Mouse (Mus musculus): ENCODE results near the gene Tapbp. TPM values are rescaled to one million over a fixed set of nuclear protein-coding genes. Genes with fewer than 3 reads are reported as not detected.

Tapbp gene
- polyA plus RNA-seq, 1 experiment from 2014 or later, result 64.3 TPM

DNA sequence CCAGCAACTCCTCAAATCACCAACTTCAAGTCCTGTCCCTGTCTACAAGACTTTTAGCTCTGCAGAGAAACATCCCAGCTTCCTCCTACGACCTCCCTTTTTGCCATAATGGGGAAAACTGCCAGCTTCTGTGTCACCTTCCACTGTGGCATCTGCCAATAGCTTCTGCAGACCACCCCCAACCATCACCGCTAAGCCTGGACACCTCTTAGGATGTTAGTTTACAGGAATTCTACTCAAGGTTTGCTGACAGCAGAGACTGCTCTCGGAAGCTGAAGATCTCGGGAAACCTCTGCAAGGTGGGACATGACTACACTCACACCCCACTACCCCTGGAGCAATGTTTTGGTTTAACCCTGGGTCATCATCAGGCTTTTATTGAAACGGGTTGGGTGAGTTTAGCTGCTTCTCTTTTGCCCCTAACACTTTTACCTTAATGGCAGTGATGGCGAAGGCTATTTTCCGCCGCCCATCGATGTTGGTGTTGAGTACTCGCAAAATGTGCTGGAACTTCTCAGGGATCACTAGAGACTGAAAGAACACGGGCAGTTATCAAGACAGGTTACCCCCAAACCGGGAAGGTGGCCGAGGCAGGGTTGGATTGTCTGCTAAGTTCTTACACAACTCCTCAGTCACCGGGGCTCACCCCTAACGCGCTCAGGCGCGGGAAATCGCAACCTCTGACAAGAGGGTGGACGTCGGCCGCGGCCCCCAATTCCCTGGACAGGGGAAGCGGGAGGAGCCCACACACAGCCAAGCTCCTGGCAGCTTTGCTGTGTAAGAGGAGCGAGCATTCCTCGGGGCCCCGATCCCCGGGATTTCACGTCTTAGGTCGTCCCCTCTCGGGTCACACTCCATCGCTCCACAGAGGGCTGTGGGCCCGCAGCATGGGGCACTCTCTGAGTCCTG is 39.2 kb downstream of the Tapbp start:
- no peaks in the 10 kb centered on the region for H3K27me3 ChIP-seq (ENCODE audit: control insufficient read depth, insufficient read depth, low read length)
- WGBS, result under 1% methylated on average over 33 of the region's 33 CpGs
- peaks cover 48% of the 10 kb centered on the region for H3K4me1 ChIP-seq (ENCODE audit: control insufficient read depth, insufficient read depth, low read length)
- peak overlapping the region; percentile 92 for H3K4me2 ChIP-seq (ENCODE audit: low read depth, low read length)
- ATAC-seq (replicated peaks; ENCODE audit: extremely low read depth, insufficient read depth, low FRiP score), result peak; percentile 15
- H3K27ac ChIP-seq (ENCODE audit: low read length), result peak overlapping the region; percentile 91
- H3K4me3 ChIP-seq (ENCODE audit: low read length), result peak overlapping the region; percentile 99
- H3K9ac ChIP-seq (ENCODE audit: low read length), result peak overlapping the region; percentile 99
- H3K9me3 ChIP-seq (replicated peaks; ENCODE audit: control insufficient read depth, low read length), result no peaks in the 10 kb centered on the region
- peaks cover 38% of the 10 kb centered on the region for H3K36me3 ChIP-seq (ENCODE audit: control insufficient read depth, insufficient read depth)

DNA sequence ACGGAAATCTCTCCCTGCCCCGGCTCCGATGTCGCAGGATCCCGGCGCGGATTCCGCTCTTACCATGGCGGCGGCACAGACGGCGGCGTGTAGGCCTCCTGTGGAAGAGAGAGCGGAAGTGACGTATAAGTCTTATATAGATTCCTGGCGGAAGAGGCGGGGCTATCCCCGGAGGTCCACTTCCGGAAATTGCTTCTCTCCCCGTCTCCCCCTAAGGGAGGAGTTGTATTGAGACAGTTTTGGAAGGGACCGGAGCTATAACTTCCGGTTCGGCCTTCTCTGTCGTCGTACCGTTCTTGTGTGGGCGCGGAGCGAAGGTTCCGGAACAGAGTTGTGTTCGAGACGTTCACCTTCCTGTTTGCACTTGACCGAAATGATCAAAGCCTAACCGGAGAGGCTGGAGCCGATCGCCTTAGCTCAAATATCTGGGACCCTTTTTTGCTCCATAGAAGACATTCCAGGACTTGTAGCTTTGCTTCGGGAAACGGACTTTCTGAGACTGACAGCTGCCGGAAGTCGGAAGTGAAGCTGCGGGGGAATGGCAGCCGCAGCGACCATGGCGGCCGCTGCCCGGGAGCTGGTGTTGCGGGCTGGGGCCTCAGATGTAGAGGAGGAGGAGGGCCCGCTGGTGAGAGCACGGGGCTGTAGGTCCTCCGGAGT is 40.0 kb downstream of the Tapbp start, which contains the start of the genes Vps52 and Rps18:
TSS of gene Vps52 (plus strand) at position 258 of the 660 bp plus-strand sequence.
TSS of gene Rps18 (minus strand) at position 447 of the 660 bp plus-strand sequence.
- Histone ChIP-seq H3K4me3 (ENCODE audit: low read length) (peak within 1 kb of the TSS; percentile 99), H3K4me2 (ENCODE audit: low read depth, low read length) (peak within 1 kb of the TSS; percentile 92), H3K36me3 (ENCODE audit: control insufficient read depth, insufficient read depth) (peaks cover 40% of the 10 kb centered on the region), H3K9ac (ENCODE audit: low read length) (peak within 1 kb of the TSS; percentile 99), H3K4me1 (ENCODE audit: control insufficient read depth, insufficient read depth, low read length) (peaks cover 41% of the 10 kb centered on the region), H3K27ac (ENCODE audit: low read length) (peak within 1 kb of the TSS; percentile 95), H3K9me3 (replicated peaks; ENCODE audit: control insufficient read depth, low read length) (no peaks in the 10 kb centered on the region), H3K27me3 (ENCODE audit: control insufficient read depth, insufficient read depth, low read length) (no peaks in the 10 kb centered on the region)
- peak; percentile 88 for ATAC-seq (replicated peaks; ENCODE audit: extremely low read depth, insufficient read depth, low FRiP score)
- under 1% methylated on average over 50 of the region's 50 CpGs for WGBS

DNA sequence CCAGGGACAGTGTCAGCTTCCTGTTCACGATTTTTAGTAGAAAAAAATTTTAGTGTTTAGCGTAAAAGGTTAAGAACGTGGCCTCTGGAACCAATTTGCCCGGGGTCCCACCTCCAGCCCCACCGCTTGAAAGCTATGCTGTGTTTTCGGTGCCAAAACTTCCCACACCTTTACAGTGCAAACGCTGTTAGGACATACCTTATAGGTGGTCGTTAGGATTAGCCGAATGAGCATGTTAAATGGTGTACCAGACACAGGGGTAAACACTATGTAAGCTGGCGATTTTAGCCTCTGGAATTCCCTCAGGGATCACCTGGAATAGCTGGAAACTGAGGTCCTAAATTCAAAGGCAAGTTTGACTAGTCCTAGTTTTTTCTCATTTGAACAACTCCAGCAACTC is 40.6 kb downstream of the Tapbp start:
- peaks cover 42% of the 10 kb centered on the region for H3K36me3 ChIP-seq (ENCODE audit: control insufficient read depth, insufficient read depth)

DNA sequence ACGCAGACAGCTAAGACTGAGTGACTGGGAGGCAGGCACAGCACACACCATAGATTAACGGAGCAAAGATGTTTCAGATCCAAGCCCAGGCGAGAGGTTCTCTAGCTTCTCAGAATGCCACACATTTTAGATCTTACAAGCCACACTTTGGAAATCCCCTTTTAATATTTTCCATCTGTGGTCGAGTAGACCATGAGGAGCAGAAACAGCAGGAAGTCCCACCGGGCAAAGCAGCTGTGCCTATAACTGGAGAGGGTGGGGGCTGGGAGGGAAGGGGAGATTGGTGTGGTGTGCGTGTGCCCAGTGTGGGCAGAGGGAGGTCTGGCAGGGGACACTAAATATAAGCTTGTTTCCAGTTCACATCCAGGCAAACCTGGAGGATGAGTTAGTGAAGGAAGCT is 41.8 kb downstream of the Tapbp start:
- Histone ChIP-seq H3K36me3 (ENCODE audit: control insufficient read depth, insufficient read depth) (peaks cover 37% of the 10 kb centered on the region), H3K9ac (ENCODE audit: low read length) (no peak overlapping the region), H3K4me1 (ENCODE audit: control insufficient read depth, insufficient read depth, low read length) (peaks cover 28% of the 10 kb centered on the region), H3K27me3 (ENCODE audit: control insufficient read depth, insufficient read depth, low read length) (no peaks in the 10 kb centered on the region), H3K4me2 (ENCODE audit: low read depth, low read length) (no peak overlapping the region), H3K9me3 (replicated peaks; ENCODE audit: control insufficient read depth, low read length) (no peaks in the 10 kb centered on the region), H3K4me3 (ENCODE audit: low read length) (no peak overlapping the region), H3K27ac (ENCODE audit: low read length) (no peak overlapping the region)
- ATAC-seq (replicated peaks; ENCODE audit: extremely low read depth, insufficient read depth, low FRiP score), result no peak
- WGBS, result 85% methylated on average over 6 of the region's 6 CpGs

More for the DNA sequence above, 40.6 kb downstream of the Tapbp start:
- no peak for ATAC-seq (replicated peaks; ENCODE audit: extremely low read depth, insufficient read depth, low FRiP score)
- 7% methylated on average over 10 of the region's 10 CpGs for WGBS
- peaks cover 39% of the 10 kb centered on the region for H3K4me1 ChIP-seq (ENCODE audit: control insufficient read depth, insufficient read depth, low read length)
- H3K4me2 ChIP-seq (ENCODE audit: low read depth, low read length), result peak overlapping the region; percentile 78
- H3K9ac ChIP-seq (ENCODE audit: low read length), result peak overlapping the region; percentile 89
- no peaks in the 10 kb centered on the region for H3K27me3 ChIP-seq (ENCODE audit: control insufficient read depth, insufficient read depth, low read length)
- peak overlapping the region; percentile 95 for H3K27ac ChIP-seq (ENCODE audit: low read length)
- H3K4me3 ChIP-seq (ENCODE audit: low read length), result peak overlapping the region; percentile 99
- no peaks in the 10 kb centered on the region for H3K9me3 ChIP-seq (replicated peaks; ENCODE audit: control insufficient read depth, low read length)

DNA sequence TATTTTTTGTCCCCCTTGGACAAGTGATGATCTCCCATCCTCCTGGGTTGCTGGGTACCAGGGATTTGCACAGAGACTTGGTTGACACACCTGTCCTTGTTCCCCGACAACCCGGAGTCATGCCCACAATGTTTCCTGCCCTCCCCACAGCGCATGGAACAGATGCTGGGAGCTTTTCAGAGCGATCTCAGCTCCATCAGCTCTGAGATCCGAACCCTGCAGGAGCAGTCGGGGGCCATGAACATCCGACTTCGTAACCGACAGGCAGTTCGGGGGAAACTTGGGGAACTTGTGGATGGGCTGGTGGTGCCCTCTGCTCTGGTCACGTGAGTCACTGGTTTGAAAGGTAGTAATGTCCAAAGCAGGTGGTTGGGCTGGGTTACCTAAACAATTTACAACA is 42.8 kb downstream of the Tapbp start:
- H3K27ac ChIP-seq (ENCODE audit: low read length), result no peak overlapping the region
- no peaks in the 10 kb centered on the region for H3K9me3 ChIP-seq (replicated peaks; ENCODE audit: control insufficient read depth, low read length)
- WGBS, result 92% methylated on average over 11 of the region's 11 CpGs
- peaks cover 19% of the 10 kb centered on the region for H3K4me1 ChIP-seq (ENCODE audit: control insufficient read depth, insufficient read depth, low read length)
- ATAC-seq (replicated peaks; ENCODE audit: extremely low read depth, insufficient read depth, low FRiP score), result no peak
- no peak overlapping the region for H3K4me2 ChIP-seq (ENCODE audit: low read depth, low read length)
- H3K36me3 ChIP-seq (ENCODE audit: control insufficient read depth, insufficient read depth), result peaks cover 37% of the 10 kb centered on the region
- no peaks in the 10 kb centered on the region for H3K27me3 ChIP-seq (ENCODE audit: control insufficient read depth, insufficient read depth, low read length)
- no peak overlapping the region for H3K4me3 ChIP-seq (ENCODE audit: low read length)
- H3K9ac ChIP-seq (ENCODE audit: low read length), result no peak overlapping the region

DNA sequence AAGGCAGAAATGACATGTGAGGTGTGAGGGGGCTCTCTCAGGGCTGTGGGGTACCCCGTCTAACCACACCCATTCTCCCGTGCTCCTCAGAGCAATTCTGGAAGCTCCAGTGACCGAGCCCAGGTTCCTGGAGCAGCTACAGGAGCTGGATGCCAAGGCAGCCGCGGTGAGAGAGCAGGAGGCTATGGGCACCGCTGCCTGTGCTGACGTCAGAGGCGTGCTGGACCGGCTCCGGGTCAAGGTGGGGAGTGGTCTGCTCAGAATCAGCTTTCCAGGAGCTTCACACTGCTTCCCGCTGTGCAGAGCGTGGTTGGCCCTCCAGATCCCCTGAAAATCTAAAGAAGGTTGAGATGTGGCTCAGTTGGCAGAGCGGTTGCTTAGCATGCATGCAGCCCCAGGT is 43.4 kb downstream of the Tapbp start:
- 91% methylated on average over 13 of the region's 13 CpGs for WGBS
- ATAC-seq (replicated peaks; ENCODE audit: extremely low read depth, insufficient read depth, low FRiP score), result no peak

DNA sequence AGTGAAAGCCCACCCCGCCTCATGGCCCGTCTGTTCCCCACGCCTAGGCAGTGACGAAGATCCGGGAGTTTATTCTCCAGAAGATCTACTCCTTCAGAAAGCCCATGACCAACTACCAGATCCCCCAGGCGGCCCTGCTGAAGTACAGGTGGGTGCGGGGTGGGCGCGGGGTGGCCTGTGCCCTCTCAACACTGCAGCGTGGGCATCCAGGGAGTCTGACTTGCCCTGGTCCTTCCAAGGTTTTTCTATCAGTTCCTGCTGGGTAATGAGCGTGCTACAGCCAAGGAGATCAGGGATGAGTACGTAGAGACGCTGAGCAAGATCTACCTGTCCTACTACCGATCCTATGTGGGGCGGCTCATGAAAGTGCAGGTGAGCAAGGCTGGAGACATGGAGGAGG is 44.2 kb downstream of the Tapbp start:
- no peaks in the 10 kb centered on the region for H3K27me3 ChIP-seq (ENCODE audit: control insufficient read depth, insufficient read depth, low read length)
- H3K36me3 ChIP-seq (ENCODE audit: control insufficient read depth, insufficient read depth), result peaks cover 27% of the 10 kb centered on the region
- H3K9me3 ChIP-seq (replicated peaks; ENCODE audit: control insufficient read depth, low read length), result no peaks in the 10 kb centered on the region
- no peak overlapping the region for H3K27ac ChIP-seq (ENCODE audit: low read length)
- H3K4me1 ChIP-seq (ENCODE audit: control insufficient read depth, insufficient read depth, low read length), result peaks cover 6% of the 10 kb centered on the region
- no peak overlapping the region for H3K4me2 ChIP-seq (ENCODE audit: low read depth, low read length)
- ATAC-seq (replicated peaks; ENCODE audit: extremely low read depth, insufficient read depth, low FRiP score), result no peak
- H3K4me3 ChIP-seq (ENCODE audit: low read length), result no peak overlapping the region
- H3K9ac ChIP-seq (ENCODE audit: low read length), result no peak overlapping the region
- WGBS, result 89% methylated on average over 15 of the region's 15 CpGs

More for the DNA sequence above, 43.4 kb downstream of the Tapbp start:
- Histone ChIP-seq H3K4me2 (ENCODE audit: low read depth, low read length) (no peak overlapping the region), H3K36me3 (ENCODE audit: control insufficient read depth, insufficient read depth) (peaks cover 30% of the 10 kb centered on the region), H3K4me1 (ENCODE audit: control insufficient read depth, insufficient read depth, low read length) (peaks cover 12% of the 10 kb centered on the region), H3K27ac (ENCODE audit: low read length) (no peak overlapping the region), H3K4me3 (ENCODE audit: low read length) (no peak overlapping the region), H3K9ac (ENCODE audit: low read length) (no peak overlapping the region), H3K27me3 (ENCODE audit: control insufficient read depth, insufficient read depth, low read length) (no peaks in the 10 kb centered on the region), H3K9me3 (replicated peaks; ENCODE audit: control insufficient read depth, low read length) (no peaks in the 10 kb centered on the region)

DNA sequence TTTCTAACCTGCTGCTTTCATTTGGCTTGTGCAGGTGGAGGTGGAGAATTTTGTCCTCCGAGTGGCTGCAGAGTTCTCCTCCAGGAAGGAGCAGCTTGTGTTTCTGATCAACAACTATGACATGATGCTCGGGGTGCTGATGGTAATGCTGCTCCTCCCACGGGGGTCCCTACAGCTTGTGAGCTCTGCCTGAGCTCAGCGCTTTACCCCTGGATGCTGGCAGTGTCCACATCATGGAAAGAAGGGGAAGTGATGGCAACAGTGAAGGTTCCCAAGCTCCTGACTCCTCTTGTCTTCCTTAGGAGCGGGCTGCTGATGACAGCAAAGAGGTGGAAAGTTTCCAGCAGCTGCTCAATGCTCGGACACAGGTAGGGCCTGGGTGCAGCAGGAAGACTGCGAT is 47.2 kb downstream of the Tapbp start:
- Histone ChIP-seq H3K36me3 (ENCODE audit: control insufficient read depth, insufficient read depth) (peaks cover 27% of the 10 kb centered on the region), H3K4me3 (ENCODE audit: low read length) (no peak overlapping the region), H3K4me2 (ENCODE audit: low read depth, low read length) (no peak overlapping the region), H3K4me1 (ENCODE audit: control insufficient read depth, insufficient read depth, low read length) (no peaks in the 10 kb centered on the region), H3K27ac (ENCODE audit: low read length) (no peak overlapping the region), H3K27me3 (ENCODE audit: control insufficient read depth, insufficient read depth, low read length) (no peaks in the 10 kb centered on the region), H3K9me3 (replicated peaks; ENCODE audit: control insufficient read depth, low read length) (no peaks in the 10 kb centered on the region), H3K9ac (ENCODE audit: low read length) (no peak overlapping the region)
- no peak for ATAC-seq (replicated peaks; ENCODE audit: extremely low read depth, insufficient read depth, low FRiP score)
- 85% methylated on average over 7 of the region's 7 CpGs for WGBS

All from heart, embryonic 16.5 days (tissue).